Mouse (Mus musculus): ENCODE results near the gene Tnrc6a.

Tnrc6a gene

GRCm38 (mm10) chr7:123220633-123220942 is 96.9 kb downstream of the Tnrc6a start:
- no peak for DNase-seq (ENCODE audit: inconsistent age in 2 of 2, low spot score in 1 of 2)

DNA sequence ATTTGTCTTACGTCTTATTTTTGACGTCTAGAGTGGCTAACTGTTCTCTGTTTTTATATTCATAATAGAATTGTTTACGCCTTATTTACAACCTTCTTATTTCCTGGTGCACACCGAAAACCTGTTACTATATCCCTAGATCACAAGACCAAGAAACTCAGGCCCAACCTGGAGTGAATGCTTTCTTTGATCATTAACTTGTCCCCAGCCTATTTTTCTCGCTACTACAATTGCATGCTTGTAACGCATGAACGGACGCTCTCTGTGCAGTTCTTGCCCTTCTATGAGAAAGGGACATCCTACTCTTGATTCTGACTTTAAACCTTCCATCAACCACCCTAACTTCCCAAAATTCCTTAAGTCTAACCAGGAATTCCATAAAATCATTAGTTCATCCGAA is 100.4 kb downstream of the Tnrc6a start:
- no peak for DNase-seq (ENCODE audit: inconsistent age in 2 of 2, low spot score in 1 of 2)

- no peak for DNase-seq (ENCODE audit: inconsistent age in 2 of 2, low spot score in 1 of 2)
Measured at GRCm38 (mm10) chr7:123225159-123225558, 101.5 kb downstream of the Tnrc6a start.

DNA sequence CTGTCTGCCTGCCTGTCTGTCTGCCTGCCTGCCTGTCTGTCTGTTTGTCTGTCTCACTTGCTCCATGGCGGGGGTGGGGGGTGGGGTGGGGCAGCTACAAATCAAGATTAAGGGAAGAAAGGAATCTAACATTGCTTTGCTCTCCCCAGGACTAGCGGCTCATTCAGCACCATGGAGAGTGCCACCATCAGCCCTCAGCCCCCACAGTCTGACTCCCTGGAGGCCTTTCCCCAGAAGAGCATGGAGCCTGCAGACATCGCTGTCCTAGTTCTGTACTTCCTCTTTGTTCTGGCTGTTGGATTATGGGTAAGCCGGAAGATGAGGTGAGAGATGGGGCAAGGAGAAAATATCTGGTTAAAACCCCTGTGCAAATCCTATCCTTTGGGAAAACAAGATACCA is 111.8 kb downstream of the Tnrc6a start:
- peak; percentile 15 to 59 for DNase-seq (ENCODE audit: inconsistent age in 2 of 2, low spot score in 1 of 2)

DNA sequence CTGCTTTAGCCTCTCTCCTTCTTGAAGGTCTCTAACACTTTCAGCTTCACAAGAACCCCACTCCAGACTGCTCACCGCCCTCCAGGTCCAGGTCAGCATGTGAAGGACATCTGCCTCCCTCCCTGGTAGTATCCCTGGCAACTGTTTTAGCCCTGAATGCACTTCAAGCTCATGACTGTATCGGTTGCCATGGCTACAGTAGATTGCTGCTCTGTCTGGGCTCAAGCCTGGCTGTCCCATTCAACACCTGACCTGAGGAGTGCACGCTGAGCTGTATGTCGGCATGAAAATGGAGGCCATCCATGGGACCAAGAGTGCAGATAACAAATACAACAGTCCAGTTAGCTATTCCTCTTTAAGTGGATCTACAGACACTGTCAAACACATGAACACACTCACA is 114.9 kb downstream of the Tnrc6a start:
- no peak for DNase-seq (ENCODE audit: inconsistent age in 2 of 2, low spot score in 1 of 2)

GRCm38 (mm10) chr7:123240064-123240463 is 116.4 kb downstream of the Tnrc6a start:
- no peak for DNase-seq (ENCODE audit: inconsistent age in 2 of 2, low spot score in 1 of 2)

DNA sequence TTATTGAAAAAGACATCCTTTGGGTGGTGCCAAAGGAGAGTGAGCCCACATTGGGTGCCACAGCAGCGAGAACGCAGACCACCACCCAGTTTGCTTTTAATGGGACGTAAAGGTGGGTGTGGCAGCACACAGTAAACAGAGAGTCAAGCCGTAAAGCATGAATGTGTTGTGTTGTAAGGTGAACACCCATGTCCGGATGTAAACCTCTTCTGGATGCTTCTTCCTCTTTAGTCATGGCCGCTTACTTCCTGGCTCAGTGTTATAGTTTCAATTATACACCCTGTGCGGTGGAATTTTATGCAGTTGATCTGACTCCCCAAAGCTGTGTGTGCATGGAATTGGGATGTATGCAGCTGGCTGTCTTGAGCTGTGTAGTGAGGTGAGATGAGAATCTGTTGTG is 118.6 kb downstream of the Tnrc6a start:
- no peak for DNase-seq (ENCODE audit: inconsistent age in 2 of 2, low spot score in 1 of 2)

DNA sequence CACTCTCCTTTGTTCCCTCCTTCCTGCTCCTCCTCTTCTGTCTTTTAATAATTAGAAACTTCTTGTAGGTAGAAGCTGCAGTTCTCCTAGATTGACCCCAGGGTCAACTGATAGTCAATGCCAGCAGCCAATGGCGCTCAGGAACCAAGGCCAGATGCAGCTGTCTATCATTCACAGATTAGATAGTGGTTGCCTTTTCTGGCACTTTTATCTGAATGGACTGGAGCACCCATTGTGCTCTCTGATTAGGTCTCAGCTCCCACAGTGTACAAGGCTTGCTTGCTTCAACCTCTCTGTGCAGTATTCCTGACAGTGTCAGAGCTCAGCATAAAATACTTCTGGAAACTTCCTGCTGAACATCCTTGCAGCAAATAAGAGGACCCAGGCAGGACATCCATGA is 121.1 kb downstream of the Tnrc6a start:
- DNase-seq (ENCODE audit: inconsistent age in 2 of 2, low spot score in 1 of 2) = no peak

Data from adrenal gland, adult (tissue).